Mouse (Mus musculus) lung, embryonic 15.5 days (tissue): ENCODE results near the gene Rexo1. TPM values are rescaled to one million over a fixed set of nuclear protein-coding genes. Genes with fewer than 3 reads are reported as not detected.

Experiments used
- ATAC-seq: fragments of 200-750 bp; cut with Nextera tagmentation; 2 replicates; pipeline ENCODE4 v1.8.0; 2017; ENCODE audit warnings: moderate number of reproducible peaks, borderline replicate concordance; ENCODE audit not compliant: low FRiP score, low TSS enrichment; ENCODE audit errors: extremely low read depth
- H3K27ac ChIP-seq: fragments of 300-500 bp; sonication (generic); 2 replicates; pipeline ENCODE4 v1.5.1; 2015; ENCODE audit warnings: moderate library complexity, mild to moderate bottlenecking, inconsistent platforms
- H3K27me3 ChIP-seq: fragments of 300-500 bp; sonication (generic); 2 replicates; pipeline ENCODE4 v1.6.1; 2015; ENCODE audit warnings: inconsistent platforms
- H3K36me3 ChIP-seq: fragments of 300-500 bp; sonication (generic); 2 replicates; pipeline ENCODE4 v1.6.1; 2015; ENCODE audit warnings: inconsistent platforms
- H3K4me1 ChIP-seq: fragments of 300-500 bp; sonication (generic); 2 replicates; pipeline ENCODE4 v1.6.1; 2015; ENCODE audit warnings: inconsistent platforms
- H3K4me2 ChIP-seq: fragments of 300-500 bp; sonication (generic); 2 replicates; pipeline ENCODE4 v1.6.1; 2015; ENCODE audit warnings: inconsistent platforms, mild to moderate bottlenecking, moderate library complexity
- H3K4me3 ChIP-seq: fragments of 300-500 bp; sonication (generic); 2 replicates; pipeline ENCODE4 v1.5.1; 2015; ENCODE audit warnings: mild to moderate bottlenecking, inconsistent platforms
- H3K9ac ChIP-seq: fragments of 300-500 bp; sonication (generic); 2 replicates; pipeline ENCODE4 v1.6.1; 2015; ENCODE audit warnings: inconsistent platforms
- H3K9me3 ChIP-seq: fragments of 300-500 bp; sonication (generic); 2 replicates; pipeline ENCODE4 v1.6.1; 2016; ENCODE audit warnings: inconsistent platforms
- WGBS: fragments of 180-500 bp; shearing (Covaris S2); methylation state at CpG from one replicate; pipeline ENCODE4 v1.1.7; 2015; 5-methylcytosine and 5-hydroxymethylcytosine counted together
- polyA plus RNA-seq: library from polyadenylated mRNA; unstranded; fragments of >200 nt; fragmentation: Nextera tagmentation; extraction: Ambion mirVana; gene quantifications from 2 replicates; pipeline ENCODE4 v1.2.1, GENCODE M21; 2015

The Rexo1 gene
- polyA plus RNA-seq, 1 experiment from 2014 or later, result 25.8 TPM

- no peak overlapping the region for H3K4me2 ChIP-seq
- no peak for ATAC-seq
- no peak overlapping the region for H3K4me3 ChIP-seq
- H3K9ac ChIP-seq, result no peak overlapping the region
- no peak overlapping the region for H3K27ac ChIP-seq
- WGBS, result 91% methylated on average over 4 of the region's 4 CpGs
- no peaks in the 10 kb centered on the region for H3K9me3 ChIP-seq
- H3K27me3 ChIP-seq, result no peaks in the 10 kb centered on the region
- H3K36me3 ChIP-seq, result peaks cover 79% of the 10 kb centered on the region
- H3K4me1 ChIP-seq, result no peaks in the 10 kb centered on the region
Observed at GRCm38 (mm10) chr10:80546945-80547344, 14.4 kb downstream of the Rexo1 start.

GRCm38 (mm10) chr10:80545590-80545989 is 15.8 kb downstream of the Rexo1 start:
- WGBS, result 84% methylated on average over 8 of the region's 8 CpGs
- Histone ChIP-seq H3K4me1 (no peaks in the 10 kb centered on the region), H3K9ac (no peak overlapping the region), H3K27me3 (no peaks in the 10 kb centered on the region), H3K4me3 (no peak overlapping the region), H3K36me3 (peaks cover 79% of the 10 kb centered on the region), H3K4me2 (no peak overlapping the region), H3K9me3 (no peaks in the 10 kb centered on the region), H3K27ac (no peak overlapping the region)
- no peak for ATAC-seq

GRCm38 (mm10) chr10:80543873-80544272 is 17.5 kb downstream of the Rexo1 start:
- H3K4me1 ChIP-seq, result peaks cover 8% of the 10 kb centered on the region
- peaks cover 65% of the 10 kb centered on the region for H3K36me3 ChIP-seq
- ATAC-seq, result no peak

GRCm38 (mm10) chr10:80539493-80539892 is 21.9 kb downstream of the Rexo1 start:
- no peaks in the 10 kb centered on the region for H3K9me3 ChIP-seq
- H3K9ac ChIP-seq, result no peak overlapping the region
- H3K27me3 ChIP-seq, result peaks cover 21% of the 10 kb centered on the region
- WGBS, result 25% methylated on average over 5 of the region's 5 CpGs
- peak overlapping the region; percentile 54; the same call in 1 of the 2 replicates for H3K4me2 ChIP-seq
- peak overlapping the region; percentile 45; the same call in 1 of the 2 replicates for H3K27ac ChIP-seq
- H3K4me1 ChIP-seq, result peaks cover 25% of the 10 kb centered on the region
- ATAC-seq, result no peak
- H3K36me3 ChIP-seq, result peaks cover 27% of the 10 kb centered on the region
- 0 out of 2 replicates have a peak overlapping the region, but pooled peaks have one; percentile 31 for H3K4me3 ChIP-seq

More at GRCm38 (mm10) chr10:80543873-80544272, 17.5 kb downstream of the Rexo1 start:
- Histone ChIP-seq H3K9ac (no peak overlapping the region), H3K4me3 (no peak overlapping the region), H3K9me3 (no peaks in the 10 kb centered on the region), H3K27ac (no peak overlapping the region), H3K4me2 (no peak overlapping the region), H3K27me3 (no peaks in the 10 kb centered on the region)
- 93% methylated on average over 14 of the region's 14 CpGs for WGBS

- H3K4me1 ChIP-seq, result peaks cover 25% of the 10 kb centered on the region
- no peaks in the 10 kb centered on the region for H3K9me3 ChIP-seq
- 2% methylated on average over 30 of the region's 30 CpGs for WGBS
- peak within 1 kb of the TSS; percentile 31 for H3K4me3 ChIP-seq
- peaks cover 26% of the 10 kb centered on the region for H3K27me3 ChIP-seq
- peak; percentile 86 for ATAC-seq
- H3K36me3 ChIP-seq, result peaks cover 21% of the 10 kb centered on the region
- H3K27ac ChIP-seq, result peak within 1 kb of the TSS; percentile 45
- peak within 1 kb of the TSS; percentile 54 for H3K4me2 ChIP-seq
- H3K9ac ChIP-seq, result peak within 1 kb of the TSS; percentile 25; the same call in 1 of the 2 replicates
Observed at GRCm38 (mm10) chr10:80538710-80539394, 22.5 kb downstream of the Rexo1 start, which contains the start of gene Atp8b3. Atp8b3 (minus strand) TSS chr10:80539124.

DNA sequence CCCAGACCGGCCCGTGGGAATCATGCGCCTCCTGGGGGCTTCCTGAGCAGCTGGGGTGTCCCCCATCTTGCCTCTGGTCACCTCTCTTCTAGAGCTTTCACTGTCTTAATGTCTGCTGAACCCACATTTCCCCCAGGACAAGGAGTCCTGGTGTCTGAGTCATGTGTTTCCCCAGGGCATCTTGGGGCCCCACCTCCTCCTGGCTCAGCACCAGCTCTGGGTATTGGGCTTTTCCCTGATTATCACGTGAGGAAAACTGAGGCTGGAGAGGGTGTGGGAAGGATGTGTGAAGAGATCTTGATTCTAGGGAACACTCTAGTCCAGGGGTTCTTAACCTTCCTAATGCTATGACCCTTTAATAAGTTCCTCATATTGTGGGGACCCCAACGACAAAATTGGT is 23.2 kb downstream of the Rexo1 start:
- Histone ChIP-seq H3K27me3 (peaks cover 26% of the 10 kb centered on the region), H3K27ac (no peak overlapping the region), H3K36me3 (peaks cover 14% of the 10 kb centered on the region), H3K4me1 (peaks cover 25% of the 10 kb centered on the region), H3K9ac (no peak overlapping the region), H3K4me2 (no peak overlapping the region), H3K4me3 (no peak overlapping the region), H3K9me3 (no peaks in the 10 kb centered on the region)
- ATAC-seq, result no peak
- WGBS, result 46% methylated on average over 5 of the region's 5 CpGs

DNA sequence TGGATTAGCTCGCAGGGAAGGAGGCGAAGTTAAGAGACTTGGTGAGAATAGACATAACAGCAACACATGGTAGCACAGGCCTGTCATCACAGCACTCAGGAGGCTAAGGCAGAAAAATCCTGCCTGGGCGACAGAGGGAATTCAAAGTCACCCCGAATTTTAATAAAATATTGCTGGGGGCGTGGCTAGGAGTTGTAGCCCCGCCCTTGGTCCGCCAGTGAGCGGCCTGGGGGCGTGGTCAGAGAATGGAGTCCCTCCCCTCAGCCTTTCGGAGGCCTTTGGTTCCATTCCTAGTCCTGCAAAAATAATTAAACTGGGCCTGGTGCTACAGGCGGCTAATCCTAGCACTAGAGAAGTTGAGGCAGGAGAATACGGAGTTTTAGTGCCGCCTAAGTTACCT is 25.6 kb downstream of the Rexo1 start:
- Histone ChIP-seq H3K4me1 (peaks cover 25% of the 10 kb centered on the region), H3K9me3 (no peaks in the 10 kb centered on the region), H3K4me2 (peak overlapping the region; percentile 24; the same call in 1 of the 2 replicates), H3K27me3 (peaks cover 26% of the 10 kb centered on the region), H3K4me3 (no peak overlapping the region), H3K9ac (no peak overlapping the region), H3K36me3 (no peaks in the 10 kb centered on the region), H3K27ac (no peak overlapping the region)
- WGBS, result 13% methylated on average over 13 of the region's 13 CpGs
- ATAC-seq, result no peak

DNA sequence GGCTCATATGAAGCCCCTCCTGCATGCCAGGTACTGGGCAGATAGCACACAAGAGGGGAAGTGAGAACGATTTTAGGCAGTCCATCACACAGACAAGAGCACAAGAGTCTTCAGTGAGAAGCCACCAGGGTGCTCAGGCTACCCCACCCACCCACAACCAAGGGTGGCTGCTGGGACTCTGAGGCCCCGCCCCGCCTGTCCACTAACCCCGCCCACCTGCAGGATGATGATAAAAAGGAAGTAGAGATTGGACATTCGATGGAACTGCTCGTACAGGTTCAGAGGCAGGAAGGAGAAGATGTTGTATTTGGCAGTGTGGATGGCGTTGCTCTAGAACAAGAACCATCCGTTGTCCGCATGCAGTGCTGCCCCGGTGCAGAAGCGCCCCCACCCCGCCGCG is 26.3 kb downstream of the Rexo1 start:
- peaks cover 25% of the 10 kb centered on the region for H3K4me1 ChIP-seq
- H3K36me3 ChIP-seq, result no peaks in the 10 kb centered on the region
- peak overlapping the region; percentile 24 for H3K4me2 ChIP-seq
- peaks cover 26% of the 10 kb centered on the region for H3K27me3 ChIP-seq
- H3K9me3 ChIP-seq, result no peaks in the 10 kb centered on the region
- no peak overlapping the region for H3K27ac ChIP-seq
- no peak for ATAC-seq
- no peak overlapping the region for H3K9ac ChIP-seq
- 7% methylated on average over 14 of the region's 14 CpGs for WGBS
- 0 out of 2 replicates have a peak overlapping the region, but pooled peaks have one; percentile 6 for H3K4me3 ChIP-seq

DNA sequence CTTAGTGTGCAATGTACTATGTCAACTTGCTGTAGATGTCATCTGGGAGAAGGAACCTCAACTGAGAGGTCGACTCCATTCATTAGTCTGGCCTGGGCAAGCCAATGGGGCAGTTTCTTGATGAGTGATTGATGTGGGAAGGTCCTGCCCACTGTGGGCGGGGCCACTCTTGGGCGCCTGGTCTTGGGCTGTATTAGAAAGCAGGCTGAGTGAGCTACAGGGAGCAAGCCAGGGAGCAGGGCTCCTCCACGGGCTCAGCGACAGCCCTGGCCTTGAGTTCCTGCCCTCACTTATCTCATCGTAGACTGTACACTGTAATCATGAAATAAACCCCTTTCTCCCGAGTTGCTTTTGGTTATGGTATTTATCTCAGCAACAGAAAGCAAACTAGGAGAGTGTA is 27.7 kb downstream of the Rexo1 start:
- ATAC-seq, result peak; percentile 26; the same call in 1 of the 2 replicates
- no peak overlapping the region for H3K4me3 ChIP-seq
- H3K4me2 ChIP-seq, result no peak overlapping the region
- peaks cover 26% of the 10 kb centered on the region for H3K27me3 ChIP-seq
- no peaks in the 10 kb centered on the region for H3K9me3 ChIP-seq
- H3K36me3 ChIP-seq, result no peaks in the 10 kb centered on the region
- WGBS, result 13% methylated on average over 7 of the region's 7 CpGs
- H3K9ac ChIP-seq, result no peak overlapping the region
- H3K27ac ChIP-seq, result no peak overlapping the region
- H3K4me1 ChIP-seq, result peaks cover 15% of the 10 kb centered on the region

DNA sequence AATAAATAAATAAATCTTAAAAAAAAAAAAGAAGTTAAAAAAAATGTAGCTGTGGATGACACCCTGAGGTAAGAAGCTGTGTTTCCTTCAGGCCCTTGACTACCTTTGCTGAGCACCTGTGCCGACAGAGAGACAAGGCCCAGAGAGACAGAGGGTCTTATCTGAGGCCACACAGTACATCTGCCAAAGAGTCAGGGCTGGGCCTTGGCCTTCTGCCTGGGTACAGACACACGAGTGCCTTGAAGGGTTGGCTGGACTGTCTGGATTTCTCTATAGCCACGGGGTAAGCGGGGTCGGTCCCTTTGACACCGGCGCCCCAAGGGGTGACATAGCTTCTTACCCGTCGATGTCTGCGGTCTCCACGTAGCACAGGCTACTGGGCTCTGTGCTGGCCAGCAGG is 28.6 kb downstream of the Rexo1 start:
- no peak overlapping the region for H3K9ac ChIP-seq
- peaks cover 21% of the 10 kb centered on the region for H3K27me3 ChIP-seq
- H3K36me3 ChIP-seq, result no peaks in the 10 kb centered on the region
- H3K9me3 ChIP-seq, result no peaks in the 10 kb centered on the region
- no peak overlapping the region for H3K4me3 ChIP-seq
- H3K27ac ChIP-seq, result no peak overlapping the region
- 0 out of 2 replicates have a peak, but pooled peaks cover 10% of the 10 kb centered on the region for H3K4me1 ChIP-seq
- H3K4me2 ChIP-seq, result no peak overlapping the region
- no peak for ATAC-seq
- 80% methylated on average over 11 of the region's 11 CpGs for WGBS

GRCm38 (mm10) chr10:80526172-80526571 is 35.2 kb downstream of the Rexo1 start:
- WGBS, result 18% methylated on average over 9 of the region's 9 CpGs
- H3K4me2 ChIP-seq, result peak overlapping the region; percentile 12; the same call in 1 of the 2 replicates

DNA sequence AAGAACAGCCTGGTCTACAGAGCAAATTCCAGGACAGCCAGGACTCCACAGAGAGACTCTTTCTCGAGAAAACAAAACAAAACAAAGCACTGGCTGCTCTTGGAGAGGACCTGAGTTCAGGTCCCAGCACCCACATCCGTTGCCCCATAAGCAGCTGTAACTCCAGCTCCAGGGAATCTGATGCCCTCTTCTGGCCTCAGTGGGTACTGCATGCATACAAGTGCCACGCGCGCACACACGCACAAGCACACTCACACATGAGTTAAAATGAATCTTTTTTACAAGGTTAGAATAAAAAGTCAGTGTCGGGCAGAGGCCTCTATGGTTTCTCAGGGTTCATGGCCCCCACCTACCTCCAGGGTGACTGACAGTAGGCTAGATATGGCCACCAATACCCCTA is 38.1 kb downstream of the Rexo1 start:
- H3K4me1 ChIP-seq, result 0 out of 2 replicates have a peak, but pooled peaks cover 7% of the 10 kb centered on the region
- no peaks in the 10 kb centered on the region for H3K9me3 ChIP-seq
- WGBS, result 92% methylated on average over 7 of the region's 7 CpGs

More at GRCm38 (mm10) chr10:80526172-80526571, 35.2 kb downstream of the Rexo1 start:
- Histone ChIP-seq H3K4me3 (no peak overlapping the region), H3K4me1 (0 out of 2 replicates have a peak, but pooled peaks cover 7% of the 10 kb centered on the region), H3K9me3 (no peaks in the 10 kb centered on the region), H3K27ac (no peak overlapping the region), H3K9ac (no peak overlapping the region), H3K36me3 (no peaks in the 10 kb centered on the region), H3K27me3 (no peaks in the 10 kb centered on the region)
- ATAC-seq, result peak; percentile 54; the same call in 1 of the 2 replicates

More for the DNA sequence above, 38.1 kb downstream of the Rexo1 start:
- no peak overlapping the region for H3K4me3 ChIP-seq
- H3K4me2 ChIP-seq, result no peak overlapping the region
- H3K27ac ChIP-seq, result no peak overlapping the region
- H3K27me3 ChIP-seq, result no peaks in the 10 kb centered on the region
- ATAC-seq, result no peak
- no peaks in the 10 kb centered on the region for H3K36me3 ChIP-seq
- H3K9ac ChIP-seq, result no peak overlapping the region
